Mouse (Mus musculus) kidney, adult 2 months (tissue): ENCODE data around the gene Lrrc51.

Source experiments
- CTCF ChIP-seq: fragments of 200-500 bp; conservative IDR thresholded peaks from 2 replicates; pipeline ENCODE4 v1.5.1; 2011; ENCODE audit warnings: low read depth, mild to moderate bottlenecking, control low read depth, low read length, moderate library complexity, mixed read lengths; ENCODE audit not compliant: insufficient read depth, insufficient read length
- POLR2A ChIP-seq: fragments of 200-500 bp; IDR thresholded peaks from one replicate; pipeline ENCODE4 v1.6.1; 2011; ENCODE audit warnings: low read depth, low read length, control low read depth

GRCm38 (mm10) chr7:101970821-101971461, 37.2 kb upstream of the Lrrc51 start:
- TF ChIP-seq CTCF: no peak
- no peak for TF ChIP-seq POLR2A
